Mouse (Mus musculus): ENCODE measurements around the gene Trim54.

Gene Trim54

GRCm38 (mm10) chr5:31181183-31181770, 64.8 kb downstream of the Trim54 start:
- DNase-seq (ENCODE audit: extremely low spot score, low spot score): no peak

- DNase-seq (ENCODE audit: extremely low spot score, low spot score): no peak
Observed at GRCm38 (mm10) chr5:31183678-31184077, 67.2 kb downstream of the Trim54 start.

Data from neural tube, embryonic 10.5 days (tissue).